Mouse (Mus musculus): ENCODE measurements around the gene Wwox.

The Wwox gene

DNA sequence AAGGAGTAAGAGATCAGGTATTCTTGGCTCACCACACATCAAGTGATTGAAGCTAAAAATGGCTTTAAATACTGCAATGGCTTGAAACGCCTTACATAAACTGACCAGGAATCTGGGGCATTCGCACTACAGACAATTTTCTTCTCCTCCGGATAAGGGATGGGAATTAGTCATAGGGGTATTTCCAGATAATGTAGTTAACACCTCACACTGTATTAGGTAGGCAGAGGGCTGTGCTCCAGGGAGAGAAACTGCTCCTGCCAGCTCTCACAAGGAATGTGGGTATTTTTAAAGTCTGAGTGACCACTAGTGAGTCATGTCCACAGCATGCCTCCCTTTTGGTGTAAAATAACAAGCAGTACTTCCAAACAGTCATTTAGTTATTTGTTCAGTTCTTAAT lies 894.5 kb downstream of the Wwox start:
- DNase-seq (ENCODE audit: low spot score): no peak

DNA sequence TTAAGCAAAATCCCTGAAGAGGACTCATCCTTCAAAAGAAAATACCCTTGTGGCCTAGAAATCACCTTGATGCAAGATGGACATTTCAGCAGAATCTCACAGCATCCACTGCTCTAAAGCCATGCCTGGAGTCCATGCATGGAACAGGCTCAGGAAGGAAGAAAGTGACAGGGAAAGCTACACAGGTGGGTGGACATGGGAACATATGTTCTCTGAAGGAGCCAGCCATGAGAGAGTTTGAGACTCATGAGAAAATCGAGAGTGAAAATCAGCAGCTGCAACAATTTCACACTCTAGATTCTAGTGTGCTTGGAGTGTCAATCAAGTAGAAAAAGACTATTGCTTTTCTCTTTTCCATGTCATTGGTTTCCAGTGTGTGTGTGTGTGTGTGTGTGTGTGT lies 896.9 kb downstream of the Wwox start:
- no peak for DNase-seq (ENCODE audit: low spot score)

DNA sequence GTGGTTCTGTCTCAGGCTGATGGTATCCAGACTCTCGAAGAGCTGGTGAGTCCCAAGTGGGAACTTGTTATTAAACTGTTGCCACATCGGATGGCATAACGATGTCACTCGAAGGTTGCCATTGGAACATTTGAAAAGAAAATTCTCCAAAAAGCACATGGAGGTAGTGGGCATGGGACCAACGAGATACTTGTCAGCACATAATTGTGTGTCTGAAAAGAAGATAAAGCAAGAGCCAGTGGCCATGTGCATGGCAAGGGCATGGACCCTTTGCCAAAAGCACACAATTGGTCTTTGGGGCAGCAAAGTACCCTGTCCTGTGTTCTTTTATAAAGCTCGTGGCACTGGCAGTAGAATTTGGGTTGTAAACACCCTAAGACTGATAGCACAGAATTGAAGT lies 909.2 kb downstream of the Wwox start:
- DNase-seq (ENCODE audit: low spot score): no peak

DNA sequence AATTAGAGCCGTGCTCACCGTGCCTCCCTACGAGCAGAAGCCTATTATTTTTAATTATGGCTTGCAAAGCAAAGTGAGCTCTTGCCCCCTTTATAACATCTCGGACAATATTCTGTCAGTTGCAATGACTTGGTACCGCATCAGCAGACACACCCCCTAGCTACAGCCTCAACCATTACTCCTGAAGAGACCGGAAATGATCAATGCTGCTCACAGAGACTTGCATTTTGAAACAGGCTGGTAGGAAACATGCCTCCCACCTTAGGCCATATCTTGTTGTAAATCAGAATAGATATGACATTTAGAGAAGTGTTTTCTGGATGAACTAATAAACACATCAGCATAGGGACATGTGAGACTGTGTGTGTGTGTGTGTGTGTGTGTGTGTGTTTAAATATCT lies 911.3 kb downstream of the Wwox start:
- DNase-seq (ENCODE audit: low spot score): no peak

DNA sequence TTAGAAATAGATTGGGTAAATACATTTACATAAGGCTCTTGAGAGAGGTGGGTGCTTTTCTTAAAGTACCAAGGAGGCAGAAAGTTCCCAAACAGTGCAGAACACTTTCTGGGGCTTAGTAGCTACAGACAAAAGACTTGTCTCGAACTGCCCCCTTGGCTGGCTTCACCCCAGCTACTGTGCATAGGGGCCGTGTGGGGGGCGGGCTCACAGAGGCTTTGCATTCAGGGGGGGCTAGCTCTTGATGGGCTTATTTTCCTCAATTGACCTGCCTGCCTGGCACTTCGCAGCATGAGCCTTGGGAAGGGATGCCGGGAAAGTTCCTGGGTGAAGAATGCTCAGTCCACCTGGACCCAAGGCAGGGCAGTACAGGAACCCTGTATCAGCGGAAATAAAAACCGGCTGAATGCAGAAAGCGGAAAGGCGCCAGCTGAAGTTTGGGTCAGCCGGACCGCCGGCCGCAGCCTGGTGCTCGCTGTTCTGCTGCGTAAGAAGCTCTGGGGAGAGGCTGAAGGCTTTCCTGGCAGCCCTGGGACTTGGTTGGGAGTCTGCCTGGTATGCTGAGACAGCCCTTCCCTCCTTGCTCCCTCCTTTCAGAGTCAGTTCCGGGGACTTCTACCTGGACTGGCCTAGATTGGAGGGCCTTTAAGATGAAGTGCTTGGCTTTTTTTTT lies 918.3 kb downstream of the Wwox start:
- DNase-seq (ENCODE audit: low spot score): peak; percentile 16

DNA sequence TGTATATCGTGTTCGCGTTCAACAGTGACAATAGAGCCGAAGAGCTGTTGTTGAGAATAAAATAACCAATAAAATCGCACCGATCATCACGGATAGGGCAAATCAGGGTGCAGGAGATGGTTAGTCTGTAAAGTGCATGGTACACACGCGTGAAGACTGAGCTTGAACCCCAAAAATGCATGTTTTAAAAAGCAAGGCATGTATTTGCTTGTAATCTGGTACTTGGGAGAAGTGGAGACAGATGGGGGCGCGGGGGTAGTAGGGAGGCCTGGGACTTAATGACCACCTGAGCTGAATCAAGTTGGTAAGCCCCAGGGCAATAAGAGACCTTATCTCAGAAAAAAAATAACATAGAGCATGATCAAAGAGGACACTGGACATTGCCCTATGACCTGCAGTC lies 919.0 kb downstream of the Wwox start:
- DNase-seq (ENCODE audit: low spot score): no peak

DNA sequence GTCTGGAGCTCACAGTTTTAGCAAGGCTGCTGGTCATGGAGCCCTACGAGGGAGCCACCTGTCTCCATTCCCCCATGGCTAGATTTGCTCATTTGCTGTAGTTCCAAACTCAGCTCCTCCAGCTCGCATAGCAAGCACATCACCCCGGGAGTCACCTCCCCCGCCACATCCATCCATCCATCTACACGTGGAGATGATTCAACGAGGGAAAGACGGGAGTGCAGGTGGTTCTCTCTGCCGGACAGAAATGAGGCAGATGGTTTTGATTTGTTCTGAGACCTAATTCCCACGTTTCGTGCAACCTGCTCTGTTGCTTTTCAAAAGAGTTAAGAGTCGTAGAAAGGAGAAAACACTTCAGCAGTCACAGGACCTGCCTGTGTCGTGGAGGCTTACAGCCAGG lies 920.2 kb downstream of the Wwox start:
- DNase-seq (ENCODE audit: low spot score): peak; percentile 28

DNA sequence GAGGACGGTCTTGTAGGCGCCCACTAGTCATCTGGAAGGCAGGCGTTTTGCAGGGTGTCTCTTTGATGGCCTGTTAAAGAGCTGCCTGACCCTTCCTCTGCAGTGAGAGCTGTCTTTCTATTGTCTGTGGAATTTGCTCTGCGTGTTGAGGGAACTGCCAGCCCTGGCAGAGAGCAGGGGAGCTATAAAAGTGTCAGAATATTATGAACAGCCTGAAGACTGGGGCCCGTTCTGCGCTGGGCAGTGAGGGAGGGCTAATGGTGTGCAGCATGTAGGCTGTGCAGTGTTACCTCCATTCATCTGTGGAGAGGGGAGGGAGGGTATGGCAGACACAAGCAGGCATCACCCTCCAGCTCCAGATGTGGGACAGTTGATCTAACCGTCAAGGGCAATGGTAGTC lies 923.1 kb downstream of the Wwox start:
- peak; percentile 54 for DNase-seq (ENCODE audit: low spot score)

DNA sequence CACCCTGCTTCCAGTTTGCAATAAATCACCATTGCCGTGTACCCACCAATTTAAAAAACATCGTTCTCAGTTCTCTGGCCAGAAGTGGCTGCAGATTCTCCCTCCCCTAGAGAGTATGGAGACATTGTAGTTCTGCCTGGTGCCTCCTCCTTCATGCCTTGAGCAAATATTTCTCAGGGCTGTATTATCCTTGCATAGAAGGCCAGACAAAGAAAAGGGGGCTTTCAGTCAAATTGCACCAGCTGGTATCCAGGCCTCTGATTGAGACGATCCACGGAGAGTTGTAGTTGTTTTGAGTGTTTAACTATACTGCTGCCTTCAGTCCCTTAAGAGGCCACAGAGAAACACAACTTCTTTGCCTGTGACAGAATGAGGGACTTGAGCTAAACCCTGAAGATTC lies 935.5 kb downstream of the Wwox start:
- DNase-seq (ENCODE audit: low spot score): no peak

DNA sequence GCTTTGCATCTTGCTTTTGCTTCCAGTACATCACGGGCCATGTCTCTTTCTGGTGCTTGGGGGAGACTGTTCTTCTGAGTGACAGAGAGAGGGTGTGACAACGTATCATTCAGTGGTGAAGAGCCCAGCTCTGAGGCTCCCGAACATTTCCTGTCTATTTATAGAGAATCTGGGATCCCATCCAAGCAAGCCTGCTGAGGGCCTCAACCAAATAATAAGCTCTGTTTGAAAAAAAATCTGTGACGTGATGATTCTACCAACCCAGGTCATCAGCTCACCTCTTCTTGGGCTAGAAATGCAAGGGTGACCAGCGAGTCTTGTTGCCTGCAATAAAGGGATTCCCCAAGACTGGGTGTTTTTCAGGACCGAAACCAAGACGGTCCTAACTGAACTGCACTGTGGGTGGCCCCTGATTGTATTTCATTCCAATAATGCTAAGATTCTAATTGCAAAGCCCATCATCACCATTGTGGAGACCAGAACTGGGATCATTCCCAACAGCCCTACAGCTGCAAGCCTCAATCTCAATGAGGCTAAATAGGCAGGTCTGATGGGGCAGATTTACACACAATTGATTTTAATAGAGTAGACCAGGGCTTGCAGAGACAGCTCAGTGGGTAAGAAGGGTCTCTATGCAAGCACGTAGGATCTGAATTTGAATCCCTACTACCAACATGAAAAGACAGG lies 936.0 kb downstream of the Wwox start:
- no peak for DNase-seq (ENCODE audit: low spot score)

DNA sequence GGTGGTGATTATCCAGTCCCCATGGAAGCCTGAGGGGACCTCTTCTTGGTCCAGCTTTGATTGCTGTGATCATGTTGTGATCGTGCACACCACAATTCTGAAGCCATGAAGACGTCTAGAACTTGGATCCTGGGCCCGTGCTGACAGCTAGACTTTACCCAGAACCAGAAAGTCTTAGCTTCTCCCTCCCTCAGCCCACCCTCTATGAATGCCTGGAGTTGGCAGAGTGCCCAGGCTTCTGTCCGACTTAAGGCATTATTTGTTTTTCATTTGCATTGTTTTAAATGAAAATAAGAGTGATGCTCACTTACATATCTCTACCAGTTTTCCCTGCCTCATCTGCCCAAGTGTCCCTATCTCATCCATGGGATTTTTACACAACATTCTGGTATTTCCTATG lies 937.9 kb downstream of the Wwox start:
- DNase-seq (ENCODE audit: low spot score): no peak

DNA sequence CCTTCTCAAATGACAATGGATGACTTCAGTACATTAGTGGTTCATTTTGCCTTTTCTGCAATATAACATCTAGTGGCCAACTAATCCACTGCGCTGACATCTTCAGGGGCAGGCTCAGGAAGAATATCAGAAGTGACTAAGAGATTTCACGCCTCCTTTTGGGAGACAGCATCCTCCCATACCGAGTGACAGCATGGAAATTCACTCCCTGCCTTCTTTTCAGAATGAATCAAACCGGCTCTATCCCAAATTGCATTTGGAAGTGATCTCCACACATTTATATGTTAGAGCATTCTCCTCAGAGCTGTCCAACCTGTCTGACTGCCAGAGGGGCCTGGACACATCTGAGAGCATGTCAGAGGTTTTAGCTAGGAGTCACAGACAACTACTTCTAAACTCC lies 940.6 kb downstream of the Wwox start:
- no peak for DNase-seq (ENCODE audit: low spot score)

DNA sequence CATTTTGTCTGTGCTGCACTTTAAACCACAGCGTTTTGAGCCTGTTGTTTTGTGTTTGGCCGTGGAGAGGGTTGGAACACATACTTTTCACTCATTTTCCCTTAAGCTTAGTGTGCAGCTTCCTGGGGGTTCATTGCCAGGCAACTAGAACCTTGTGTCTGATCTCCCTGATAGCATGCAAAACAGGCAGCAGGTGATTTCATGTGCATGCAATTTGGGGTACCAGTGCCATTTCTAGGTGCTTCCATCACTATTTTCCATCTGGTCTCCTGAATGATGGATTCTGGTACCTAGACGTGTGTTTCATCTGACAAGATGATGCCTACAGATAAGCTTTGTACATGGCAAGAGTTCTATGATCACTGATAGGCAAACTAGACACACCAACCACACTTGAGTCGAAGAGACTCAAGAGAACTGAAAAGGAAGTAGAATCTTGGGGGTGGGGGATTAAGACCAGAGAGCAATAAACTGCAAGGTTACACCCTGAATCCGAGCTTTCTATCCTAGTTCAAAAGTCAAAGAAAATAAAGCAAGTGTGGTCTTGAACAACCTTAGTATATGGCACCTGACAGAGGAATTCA lies 951.6 kb downstream of the Wwox start:
- no peak for DNase-seq (ENCODE audit: low spot score)

DNA sequence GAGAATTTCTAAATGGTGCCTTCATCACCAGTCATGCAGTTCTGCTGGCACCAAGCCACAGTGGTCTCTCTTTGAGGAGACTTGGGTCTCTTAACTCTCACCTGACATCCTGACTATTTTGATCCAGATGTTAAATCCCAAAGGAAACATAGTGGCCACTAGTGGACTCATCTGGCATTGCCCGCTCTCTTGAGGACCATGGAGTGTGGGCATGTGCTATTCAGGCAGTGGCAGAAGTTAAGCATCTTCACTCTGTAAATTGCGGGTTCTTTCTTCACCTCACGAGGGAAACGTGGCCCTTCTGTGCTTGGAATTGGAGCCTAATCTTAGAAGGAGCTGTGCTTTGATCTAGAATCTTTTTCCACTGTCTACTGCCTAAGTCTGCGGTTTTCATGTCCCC lies 956.4 kb downstream of the Wwox start:
- peak; percentile 23 for DNase-seq (ENCODE audit: low spot score)

DNA sequence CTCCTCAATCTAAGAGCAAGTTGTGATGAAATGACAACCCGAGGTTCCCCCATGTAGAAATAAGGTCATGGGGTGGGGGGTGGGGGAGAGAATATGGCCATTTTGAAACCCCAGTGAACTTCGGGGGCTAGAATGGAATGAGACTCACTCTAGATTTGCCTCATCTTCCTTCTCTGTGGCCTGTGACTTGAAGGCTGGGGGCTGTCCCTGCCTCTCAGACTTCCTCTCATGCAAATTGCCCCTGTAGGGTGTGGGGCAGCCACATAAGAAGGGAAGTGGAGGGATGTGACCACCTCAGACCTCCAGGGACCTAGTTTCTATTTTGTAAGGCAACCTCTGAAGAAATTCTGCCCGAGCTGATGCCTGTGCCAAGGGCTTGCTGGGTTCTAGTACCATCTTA lies 958.5 kb downstream of the Wwox start:
- no peak for DNase-seq (ENCODE audit: low spot score)

DNA sequence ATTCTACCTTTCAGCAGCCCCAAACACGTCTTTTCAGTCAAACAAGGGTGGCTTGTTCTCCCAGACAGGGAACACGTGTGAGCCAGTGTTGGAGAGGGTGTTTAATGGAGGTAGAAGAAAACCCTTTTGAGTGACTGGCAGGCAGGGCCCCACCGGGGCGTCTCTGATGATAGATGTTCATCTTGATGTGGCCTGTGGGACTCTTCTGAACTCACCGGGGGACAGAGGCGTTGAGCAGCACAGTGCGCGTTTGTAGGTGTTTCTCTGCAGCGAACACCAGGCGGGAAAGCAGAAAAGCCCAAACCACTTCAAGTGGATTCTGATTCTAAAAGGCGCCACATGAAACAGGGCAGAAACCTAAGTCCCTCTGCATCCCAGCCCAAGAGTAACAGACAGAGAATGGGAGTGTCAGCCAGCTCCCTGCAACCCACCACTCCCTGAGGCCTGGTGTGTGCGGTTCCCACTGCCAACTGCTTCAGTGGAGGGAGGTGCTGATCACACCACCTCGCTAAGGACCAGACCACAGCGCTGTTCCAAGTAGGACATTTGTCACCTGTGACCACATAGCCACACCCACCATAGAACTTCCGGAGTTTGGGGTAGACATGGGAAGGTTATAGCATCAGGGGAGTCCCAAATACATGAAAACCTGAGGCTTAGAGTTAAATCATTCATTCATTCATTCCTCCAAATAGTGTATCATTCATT lies 960.7 kb downstream of the Wwox start:
- DNase-seq (ENCODE audit: low spot score): no peak

All from embryo, embryonic 10 days (tissue).